Mouse (Mus musculus) WW6 (cell line): ENCODE results near the gene Gm20388.
"Not testable (repeated sequence)": the region's sequence is repeated elsewhere in the genome, so short reads cannot be mapped to it uniquely, and the experiment has no call there.

Experiments used
- DNase-seq: peaks from one replicate; pipeline ENCODE4 v3.0.0-alpha.2; 2013; ENCODE audit warnings: low read depth, low spot score

Gene Gm20388

GRCm38 (mm10) chr8:123428343-123428893 lies 3517.8 kb downstream of the Gm20388 start:
- no peak for DNase-seq

GRCm38 (mm10) chr8:123428939-123429721 lies 3518.5 kb downstream of the Gm20388 start:
- DNase-seq: no peak

GRCm38 (mm10) chr8:123429722-123430013 lies 3519.0 kb downstream of the Gm20388 start:
- not testable (repeated sequence) for DNase-seq

GRCm38 (mm10) chr8:123430936-123431335 lies 3520.3 kb downstream of the Gm20388 start:
- DNase-seq: not testable (repeated sequence)

GRCm38 (mm10) chr8:123431616-123432365 lies 3521.2 kb downstream of the Gm20388 start:
- DNase-seq: no peak

GRCm38 (mm10) chr8:123432381-123432780 lies 3521.7 kb downstream of the Gm20388 start:
- DNase-seq: no peak

GRCm38 (mm10) chr8:123433241-123433974 lies 3522.8 kb downstream of the Gm20388 start:
- not testable (repeated sequence) for DNase-seq

GRCm38 (mm10) chr8:123441788-123442187 lies 3531.1 kb downstream of the Gm20388 start:
- no peak for DNase-seq

GRCm38 (mm10) chr8:123442351-123442750 lies 3531.7 kb downstream of the Gm20388 start:
- DNase-seq: no peak

- peak; percentile 82 for DNase-seq
Measured at GRCm38 (mm10) chr8:123442871-123443575, 3532.4 kb downstream of the Gm20388 start.

- no peak for DNase-seq
Measured at GRCm38 (mm10) chr8:123443576-123443921, 3532.9 kb downstream of the Gm20388 start.

GRCm38 (mm10) chr8:123444131-123444530 lies 3533.5 kb downstream of the Gm20388 start:
- no peak for DNase-seq

- no peak for DNase-seq
Measured at GRCm38 (mm10) chr8:123445981-123446380, 3535.3 kb downstream of the Gm20388 start.

- DNase-seq: no peak
Measured at GRCm38 (mm10) chr8:123446799-123447198, 3536.2 kb downstream of the Gm20388 start.

- DNase-seq: no peak
Measured at GRCm38 (mm10) chr8:123450783-123451182, 3540.1 kb downstream of the Gm20388 start.

- not testable (repeated sequence) for DNase-seq
Measured at GRCm38 (mm10) chr8:123451747-123452146, 3541.1 kb downstream of the Gm20388 start.

GRCm38 (mm10) chr8:123452149-123452548 lies 3541.5 kb downstream of the Gm20388 start:
- DNase-seq: no peak

- DNase-seq: no peak
Measured at GRCm38 (mm10) chr8:123453291-123453690, 3542.7 kb downstream of the Gm20388 start.

- DNase-seq: peak; percentile 91
Measured at GRCm38 (mm10) chr8:123453951-123454350, 3543.3 kb downstream of the Gm20388 start.

GRCm38 (mm10) chr8:123454559-123454958 lies 3543.9 kb downstream of the Gm20388 start:
- DNase-seq: no peak

GRCm38 (mm10) chr8:123463651-123464050 lies 3553.0 kb downstream of the Gm20388 start:
- no peak for DNase-seq
